ENCODE assay signal across 7 mouse cellular contexts in genomic region chr5:135879449-135880158, GRCm38 (mm10). TPM values are rescaled to one million over a fixed set of nuclear protein-coding genes. Genes with fewer than 3 reads are reported as not detected.
DNase-seq lines count a peak whose midpoint lies in the region; ATAC-seq lines count a peak whose summit lies in the region.

No protein-coding gene starts in this region.

- 65% methylated on average over 13 of the region's 13 CpGs for WGBS in midbrain, embryonic 13.5 days
- 74% methylated on average over 13 of the region's 13 CpGs for WGBS in midbrain, embryonic 11.5 days

- ATAC-seq in midbrain, embryonic 13.5 days = 0 out of 2 replicates have a peak, but pooled peaks have one; percentile 7
- no peak for ATAC-seq in midbrain, embryonic 11.5 days (ENCODE audit: low FRiP score)
- peak; percentile 96 for ATAC-seq in megakaryocyte-erythroid progenitor cell, adult 5-6 weeks (replicated peaks; ENCODE audit: low FRiP score, low TSS enrichment, poor library complexity, severe bottlenecking)

- no peak overlapping the region for H3K4me2 ChIP-seq in midbrain, embryonic 13.5 days (replicated peaks)
- H3K4me2 ChIP-seq in midbrain, embryonic 11.5 days = no peak overlapping the region

- no peak for DNase-seq in midbrain, embryonic 11.5 days (ENCODE audit: low spot score, missing footprints)
- DNase-seq in adrenal gland, postnatal 36 days = peak; percentile 91 to 94
- peak; percentile 94 for DNase-seq in gastrocnemius, postnatal 25 days
- DNase-seq in kidney, adult 8-10 months = peak; percentile 58 to 68
- DNase-seq in thymus, postnatal 4 days = no peak

- H3K4me1 ChIP-seq in midbrain, embryonic 13.5 days (replicated peaks) = peaks cover 14% of the 10 kb centered on the region
- H3K4me1 ChIP-seq in midbrain, embryonic 11.5 days (ENCODE audit: control insufficient read depth, insufficient read depth, low read length) = peaks cover 4% of the 10 kb centered on the region

- no peak overlapping the region for H3K9ac ChIP-seq in midbrain, embryonic 13.5 days (replicated peaks)
- H3K9ac ChIP-seq in midbrain, embryonic 11.5 days (ENCODE audit: low read length) = no peak overlapping the region

- H3K36me3 ChIP-seq in midbrain, embryonic 13.5 days = no peaks in the 10 kb centered on the region
- H3K36me3 ChIP-seq in midbrain, embryonic 11.5 days (ENCODE audit: control insufficient read depth, insufficient read depth, low read length) = no peaks in the 10 kb centered on the region

- H3K4me3 ChIP-seq in midbrain, embryonic 13.5 days (replicated peaks) = no peak overlapping the region
- H3K4me3 ChIP-seq in midbrain, embryonic 11.5 days (ENCODE audit: low read depth, low read length) = no peak overlapping the region

- no peaks in the 10 kb centered on the region for H3K27me3 ChIP-seq in midbrain, embryonic 13.5 days
- no peaks in the 10 kb centered on the region for H3K27me3 ChIP-seq in midbrain, embryonic 11.5 days (ENCODE audit: control insufficient read depth, insufficient read depth, low read length)

- H3K27ac ChIP-seq in midbrain, embryonic 13.5 days = no peak overlapping the region
- no peak overlapping the region for H3K27ac ChIP-seq in midbrain, embryonic 11.5 days (ENCODE audit: low read depth, low read length)

- no peaks in the 10 kb centered on the region for H3K9me3 ChIP-seq in midbrain, embryonic 13.5 days
- H3K9me3 ChIP-seq in midbrain, embryonic 11.5 days (ENCODE audit: control insufficient read depth, low read length) = no peaks in the 10 kb centered on the region

RNA-seq across cellular contexts. Expression of gene Hspb1, which starts 8.1 kb away (rescaled TPM):
- 6.8 and 7.1 TPM in 2 replicates for polyA plus RNA-seq in midbrain, embryonic 13.5 days (2015; fragmentation: Nextera tagmentation; extraction: Ambion mirVana)
- polyA plus RNA-seq in midbrain, embryonic 11.5 days (2014; fragmentation: Nextera tagmentation; extraction: Ambion mirVana) = 8.7 and 9.9 TPM in 2 replicates
- 100 to 1,000 TPM in 1 of 2 experiments, 10 to 100 TPM in 1; 85.2 to 330 TPM for total RNA-seq in adrenal gland, postnatal 36 days (2021)
- 100 to 1,000 TPM; 290 to 454 TPM for total RNA-seq in gastrocnemius, postnatal 25 days (2021)
- total RNA-seq in megakaryocyte-erythroid progenitor cell, adult 5-6 weeks (2014; fragmentation: Nextera tagmentation) = not detected in 2 replicates
- not detected in 2 replicates for total RNA-seq in megakaryocyte-erythroid progenitor cell, adult 5-6 weeks (2017)

RNA-seq across cellular contexts. Expression of gene Ywhag, which starts 54.8 kb away (rescaled TPM):
- polyA plus RNA-seq in midbrain, embryonic 13.5 days (2015; fragmentation: Nextera tagmentation; extraction: Ambion mirVana) = 627 and 632 TPM in 2 replicates
- 182 and 188 TPM in 2 replicates for polyA plus RNA-seq in midbrain, embryonic 11.5 days (2014; fragmentation: Nextera tagmentation; extraction: Ambion mirVana)
- total RNA-seq in adrenal gland, postnatal 36 days (2021) = 100 to 1,000 TPM; 499 to 690 TPM
- 100 to 1,000 TPM; 282 to 288 TPM for total RNA-seq in gastrocnemius, postnatal 25 days (2021)
- 125 and 138 TPM in 2 replicates for total RNA-seq in megakaryocyte-erythroid progenitor cell, adult 5-6 weeks (2014; fragmentation: Nextera tagmentation)
- total RNA-seq in megakaryocyte-erythroid progenitor cell, adult 5-6 weeks (2017) = 88.3 and 92.5 TPM in 2 replicates

Comparison
In these comparisons a context has a peak if more than half of its experiments do, and no peak if none do; other contexts are left out.
1. DNase-seq: peak in adrenal gland, postnatal 36 days (2 of 2), gastrocnemius, postnatal 25 days (single experiment) and kidney, adult 8-10 months (2 of 2); none in midbrain, embryonic 11.5 days (single experiment) and thymus, postnatal 4 days (single experiment).
2. RNA of gene Hspb1, which starts 8.1 kb away (total RNA-seq): 290 to 454 TPM in gastrocnemius, postnatal 25 days and 85.2 to 330 TPM in adrenal gland, postnatal 36 days; not detected in megakaryocyte-erythroid progenitor cell, adult 5-6 weeks; every median in the first group is over 10 times any median in the second.